Mouse (Mus musculus) spleen, postnatal 4 days (tissue): ENCODE measurements around the gene Robo4.

Experiments
- DNase-seq, 2 experiments: peaks; one replicate each; pipeline ENCODE4 v3.0.0; 2022; ENCODE audit warnings: low spot score in 2 of 2

The Robo4 gene

GRCm38 (mm10) chr9:37401802-37402201 lies at the start of gene Robo4:
Robo4 (plus strand) TSS chr9:37401897.
- DNase-seq: no peak

- no peak for DNase-seq
Measured at GRCm38 (mm10) chr9:37354485-37354884, 47.2 kb upstream of the Robo4 start.

- DNase-seq: no peak
Measured at GRCm38 (mm10) chr9:37358713-37359330, 42.9 kb upstream of the Robo4 start.

DNA sequence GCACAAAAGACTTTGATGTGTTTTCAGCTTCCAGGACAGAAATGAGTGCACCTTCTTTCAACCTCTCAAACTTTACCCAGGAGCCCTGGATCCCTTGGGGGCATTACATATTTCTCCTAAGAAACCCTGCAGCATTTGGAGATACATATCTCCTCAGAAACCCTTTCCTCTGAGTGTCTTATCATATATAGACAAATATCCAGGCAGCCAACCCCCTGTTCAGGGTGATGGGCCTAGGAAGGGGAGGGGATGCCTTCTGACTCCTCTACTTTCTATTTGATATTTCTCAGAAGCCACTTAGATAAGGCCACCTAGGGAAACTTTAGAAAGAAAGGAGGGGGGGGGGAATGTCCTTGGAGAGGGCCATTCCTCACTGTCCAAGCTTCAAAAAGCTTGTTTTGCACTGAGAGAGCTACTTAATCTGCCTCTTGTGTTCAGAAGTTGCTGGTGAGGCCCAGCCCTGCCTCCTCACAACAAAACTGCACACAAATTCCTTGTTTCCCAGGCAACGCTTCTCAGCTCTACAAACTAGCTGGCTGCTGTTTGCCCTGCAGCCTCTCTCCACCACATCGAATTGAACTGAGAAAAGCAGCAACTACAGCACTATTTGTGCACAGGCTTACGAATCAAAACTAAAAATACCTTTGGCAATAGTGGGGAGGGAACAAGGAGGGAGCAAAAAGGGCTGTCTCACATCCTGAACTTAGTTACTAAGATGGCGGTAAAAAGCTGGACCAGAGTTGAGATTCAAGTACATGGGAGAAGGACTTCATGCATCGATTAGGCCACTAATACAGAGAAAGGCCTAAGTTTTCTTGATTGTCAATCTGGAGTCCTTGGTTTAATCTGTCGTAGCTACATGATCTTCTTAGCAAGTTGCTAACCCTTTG lies 42.1 kb upstream of the Robo4 start:
- DNase-seq: no peak

- DNase-seq: no peak
Measured at GRCm38 (mm10) chr9:37362084-37362483, 39.6 kb upstream of the Robo4 start.

GRCm38 (mm10) chr9:37362881-37363280 lies 38.8 kb upstream of the Robo4 start:
- no peak for DNase-seq

DNA sequence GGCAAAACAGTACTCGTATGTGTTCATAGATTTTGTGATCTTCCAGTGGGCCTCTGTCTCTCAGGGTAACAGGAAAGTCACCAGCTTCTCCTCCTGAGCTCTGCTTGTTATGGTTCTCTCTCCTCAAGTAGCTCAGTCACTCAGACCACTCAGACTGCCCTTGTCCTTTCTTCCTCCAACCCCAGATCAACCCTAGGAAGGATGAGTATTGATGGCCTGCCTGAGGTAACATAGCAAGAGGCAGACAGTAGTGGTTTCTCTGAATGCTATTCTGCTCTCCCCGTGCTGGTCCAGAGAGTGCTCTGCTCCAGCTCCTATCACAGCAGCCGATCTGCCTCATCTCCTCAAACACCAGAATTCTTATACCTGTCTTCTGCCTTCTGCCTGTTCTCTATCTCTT lies 38.1 kb upstream of the Robo4 start:
- DNase-seq: no peak

GRCm38 (mm10) chr9:37364392-37364791 lies 37.3 kb upstream of the Robo4 start:
- DNase-seq: no peak

- no peak for DNase-seq
Measured at GRCm38 (mm10) chr9:37365706-37366105, 36.0 kb upstream of the Robo4 start.

GRCm38 (mm10) chr9:37367301-37368080 lies 34.2 kb upstream of the Robo4 start, which contains the start of gene Hepacam:
Hepacam (plus strand) TSS chr9:37367351.
- DNase-seq: no peak

- no peak for DNase-seq
Measured at GRCm38 (mm10) chr9:37368081-37368830, 33.4 kb upstream of the Robo4 start.

DNA sequence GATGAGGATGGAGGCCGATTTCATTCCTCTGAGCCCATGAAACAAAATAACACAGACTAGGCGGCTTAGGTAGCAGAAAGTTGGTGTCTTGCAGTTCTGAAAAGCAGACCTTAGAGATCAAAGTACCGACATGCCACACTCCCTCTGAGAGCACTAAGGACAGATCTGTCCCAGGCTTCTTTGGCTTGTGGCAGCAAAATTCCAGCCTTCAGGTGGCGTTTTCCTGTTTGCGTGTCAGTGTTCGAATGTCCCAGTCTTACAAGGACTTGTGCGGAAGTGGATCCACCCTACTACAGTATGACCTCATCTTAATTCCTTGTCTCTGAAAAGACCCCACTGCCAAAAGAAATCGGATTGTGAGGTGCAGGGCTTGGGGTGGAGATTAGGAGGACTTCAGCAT lies 32.8 kb upstream of the Robo4 start:
- no peak for DNase-seq

DNA sequence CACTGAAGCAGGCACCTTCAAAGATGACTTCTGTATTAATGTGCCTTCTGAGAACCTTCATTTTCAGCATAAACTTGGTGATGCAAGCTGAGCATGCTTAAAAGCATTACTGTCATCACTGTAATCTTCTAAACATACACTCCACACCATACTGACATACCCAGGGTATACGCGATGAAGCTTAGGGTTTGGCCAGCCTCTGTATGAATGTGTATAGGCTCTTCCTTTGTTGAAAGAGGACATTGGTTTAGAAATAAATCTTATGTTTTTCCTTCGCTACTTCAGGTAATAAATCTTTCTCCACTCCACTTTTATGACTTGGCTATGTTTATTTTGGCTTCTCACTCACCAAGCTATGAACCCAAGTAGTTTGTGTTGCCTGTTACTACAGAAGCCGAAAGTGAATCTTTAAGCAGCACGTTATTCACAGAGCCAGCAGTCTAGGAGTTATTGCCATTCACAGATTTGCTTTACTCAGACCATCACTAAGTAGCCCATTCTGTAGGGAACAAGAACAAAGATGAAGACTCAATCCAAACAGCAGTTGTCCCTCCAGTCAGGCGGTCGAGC lies 30.4 kb upstream of the Robo4 start:
- DNase-seq: no peak

- no peak for DNase-seq
Measured at GRCm38 (mm10) chr9:37375718-37376117, 26.0 kb upstream of the Robo4 start.

DNA sequence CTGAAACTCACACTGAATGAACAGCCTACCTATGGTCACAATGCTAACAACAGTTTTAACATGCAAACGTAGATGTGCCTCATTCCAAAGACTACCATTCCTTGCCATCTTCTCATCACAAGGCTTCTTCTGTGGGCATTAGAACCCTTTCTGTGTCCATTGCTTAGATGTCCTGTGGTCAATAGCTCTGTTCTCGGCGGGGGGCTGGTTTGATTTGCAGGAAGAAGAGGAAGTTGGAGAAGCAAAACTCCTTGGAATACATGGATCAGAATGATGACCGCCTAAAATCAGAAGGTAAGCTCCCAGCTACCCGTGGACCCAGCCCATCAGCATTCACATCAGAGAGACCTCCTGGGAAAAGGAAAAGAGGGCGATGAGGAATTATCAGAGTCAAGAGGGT lies 18.5 kb upstream of the Robo4 start:
- DNase-seq: no peak

- no peak for DNase-seq
Measured at GRCm38 (mm10) chr9:37384284-37385182, 17.2 kb upstream of the Robo4 start.

DNA sequence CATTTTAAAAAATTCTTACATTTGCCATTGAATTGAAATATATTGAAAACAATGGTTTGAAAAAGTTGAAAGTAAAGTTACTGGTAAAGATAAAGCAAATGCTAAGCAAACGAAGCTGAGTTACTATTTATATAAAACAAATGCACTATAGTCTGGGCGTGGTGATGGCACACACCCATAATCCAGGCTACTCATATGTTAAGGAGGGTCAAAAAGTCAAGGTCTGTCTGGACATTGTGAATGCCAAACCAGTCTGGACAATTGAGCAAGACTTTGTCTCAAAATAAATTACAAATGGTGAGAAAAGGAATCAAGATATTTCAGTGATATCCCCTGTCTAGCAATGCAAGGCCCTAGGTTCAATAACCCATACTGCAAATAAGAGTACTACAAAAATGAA lies 10.8 kb upstream of the Robo4 start:
- DNase-seq: no peak

GRCm38 (mm10) chr9:37392071-37392470 lies 9.6 kb upstream of the Robo4 start:
- no peak for DNase-seq

DNA sequence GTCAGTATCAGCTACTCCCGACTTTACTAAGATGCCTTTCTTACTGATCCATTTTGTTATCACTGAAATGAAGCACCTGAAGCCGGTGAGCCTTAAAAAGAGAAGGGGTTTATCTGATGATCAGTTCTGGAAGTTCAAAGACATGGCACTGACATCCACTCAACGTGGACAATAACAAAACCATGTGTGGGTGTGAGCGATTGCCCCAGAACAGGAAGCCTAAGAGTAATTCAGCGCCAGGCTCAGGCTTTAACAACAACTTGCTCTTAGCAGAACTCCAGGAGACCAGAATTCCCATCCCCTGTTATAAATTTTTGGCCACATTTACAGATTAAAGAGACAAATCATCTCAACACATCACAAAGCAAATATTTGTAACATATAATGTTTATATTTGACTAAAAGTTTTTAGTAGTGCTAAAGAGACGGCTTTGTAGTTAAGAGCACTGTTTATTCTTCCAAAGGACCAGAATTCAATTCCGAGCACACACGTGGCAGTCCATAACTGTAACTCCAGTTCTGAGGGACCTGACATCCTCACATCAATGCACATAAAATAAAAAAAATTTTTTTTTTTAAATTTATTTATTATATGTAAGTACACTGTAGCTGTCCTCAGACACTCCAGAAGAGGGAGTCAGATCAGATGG lies 8.1 kb upstream of the Robo4 start:
- DNase-seq: no peak

- DNase-seq: no peak
Measured at GRCm38 (mm10) chr9:37400585-37400984, 1.1 kb upstream of the Robo4 start.
